Mouse (Mus musculus): ENCODE data around the gene Gm6096. TPM values are rescaled to one million over a fixed set of nuclear protein-coding genes. Genes with fewer than 3 reads are reported as not detected.

Gene Gm6096
- polyA plus RNA-seq, 1 experiment, result not detected

DNA sequence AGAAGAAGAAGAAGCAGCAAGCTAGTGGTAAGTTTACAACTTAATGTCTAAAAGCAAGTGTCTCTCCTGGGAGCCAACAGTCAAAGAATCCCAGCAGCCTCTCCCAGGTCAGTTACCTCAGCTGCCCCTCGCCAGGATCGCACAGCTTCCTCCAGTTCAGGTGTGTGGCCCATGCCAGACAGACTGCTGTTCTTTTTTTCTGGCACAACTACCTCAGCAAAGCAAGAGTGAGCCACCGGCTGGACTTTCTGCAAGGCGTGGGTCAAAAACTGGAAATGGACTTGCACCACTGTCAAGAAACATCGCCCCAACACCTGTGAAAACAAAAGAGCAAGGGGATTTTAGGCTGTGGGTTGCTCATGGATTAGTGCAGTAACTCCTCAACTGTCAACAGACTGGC is 12.6 kb downstream of the Gm6096 start:
- H3K4me1 ChIP-seq (ENCODE audit: control insufficient read depth, insufficient read depth, insufficient read length, low read length), result peaks cover 25% of the 10 kb centered on the region
- peak overlapping the region; percentile 4; the same call in 1 of the 2 replicates for H3K27ac ChIP-seq (replicated peaks; ENCODE audit: low read depth, low read length)
- H3K4me3 ChIP-seq (ENCODE audit: insufficient read depth, low read depth, low read length), result no peak overlapping the region

DNA sequence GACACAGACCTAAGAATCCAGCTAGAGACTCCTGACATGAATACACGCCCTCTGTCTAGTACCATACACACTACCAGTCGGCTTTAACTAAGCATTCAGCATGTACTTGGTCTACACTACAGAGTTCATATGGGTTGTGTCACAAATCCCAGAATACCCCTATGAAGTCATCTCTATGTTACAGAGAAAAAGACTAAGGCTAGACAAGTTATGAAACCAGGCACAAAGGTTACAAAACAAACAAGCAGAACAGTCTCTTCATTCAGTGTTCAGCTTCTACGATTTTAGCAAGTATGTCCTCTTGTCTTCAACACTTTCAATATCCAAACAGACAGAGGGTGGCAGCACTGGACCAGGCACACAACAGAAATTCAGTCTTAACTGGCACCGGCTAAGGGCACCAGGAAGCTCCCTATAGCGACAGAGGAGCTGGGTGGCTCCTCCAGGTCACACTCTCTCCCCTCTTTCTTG is 15.1 kb downstream of the Gm6096 start:
- Histone ChIP-seq H3K4me1 (ENCODE audit: control insufficient read depth, insufficient read depth, insufficient read length, low read length) (peaks cover 25% of the 10 kb centered on the region), H3K4me3 (ENCODE audit: insufficient read depth, low read depth, low read length) (no peak overlapping the region), H3K27ac (replicated peaks; ENCODE audit: low read depth, low read length) (peak overlapping the region; percentile 96)

DNA sequence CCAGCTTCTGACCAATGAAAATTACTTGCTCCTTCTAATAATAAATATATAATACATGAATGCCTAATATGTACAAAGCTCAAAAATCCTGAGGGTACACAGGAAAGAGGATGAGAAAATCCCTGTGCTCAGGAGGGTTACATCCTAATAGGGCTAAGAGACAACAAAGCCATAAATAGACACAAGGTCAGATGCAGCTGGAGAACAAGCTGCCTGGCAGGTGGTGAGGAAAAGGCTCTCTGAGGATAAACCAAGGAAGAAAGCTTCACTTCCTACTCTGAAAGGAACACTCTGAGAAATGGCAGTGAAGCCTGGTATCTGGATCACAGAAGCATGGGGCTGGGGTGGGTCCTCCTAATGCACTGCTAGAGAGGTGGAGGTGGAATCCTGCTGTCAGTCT is 15.6 kb downstream of the Gm6096 start:
- Histone ChIP-seq H3K4me1 (ENCODE audit: control insufficient read depth, insufficient read depth, insufficient read length, low read length) (peaks cover 25% of the 10 kb centered on the region), H3K27ac (replicated peaks; ENCODE audit: low read depth, low read length) (peak overlapping the region; percentile 96), H3K4me3 (ENCODE audit: insufficient read depth, low read depth, low read length) (no peak overlapping the region)

DNA sequence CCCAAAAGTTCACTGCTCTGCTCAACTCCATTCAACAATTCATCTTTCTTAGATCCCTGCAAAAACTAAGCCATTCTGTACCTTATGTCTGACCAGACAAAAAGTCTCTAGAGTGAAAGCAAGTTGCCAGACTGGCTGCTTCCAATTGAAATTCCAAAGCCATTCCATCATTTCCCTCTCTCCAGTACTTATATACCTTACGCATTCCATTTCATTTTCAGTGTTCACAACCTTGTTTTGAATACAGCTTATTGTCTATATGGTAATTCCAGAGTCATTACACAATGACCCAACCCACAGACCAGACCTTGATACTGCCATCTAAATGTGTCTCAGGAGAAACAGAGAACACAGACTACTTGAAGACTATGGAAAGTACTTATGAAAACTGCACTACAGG is 17.6 kb downstream of the Gm6096 start:
- peak overlapping the region; percentile 69 for H3K27ac ChIP-seq (replicated peaks; ENCODE audit: low read depth, low read length)
- H3K4me3 ChIP-seq (ENCODE audit: insufficient read depth, low read depth, low read length), result no peak overlapping the region
- H3K4me1 ChIP-seq (ENCODE audit: control insufficient read depth, insufficient read depth, insufficient read length, low read length), result peaks cover 26% of the 10 kb centered on the region

DNA sequence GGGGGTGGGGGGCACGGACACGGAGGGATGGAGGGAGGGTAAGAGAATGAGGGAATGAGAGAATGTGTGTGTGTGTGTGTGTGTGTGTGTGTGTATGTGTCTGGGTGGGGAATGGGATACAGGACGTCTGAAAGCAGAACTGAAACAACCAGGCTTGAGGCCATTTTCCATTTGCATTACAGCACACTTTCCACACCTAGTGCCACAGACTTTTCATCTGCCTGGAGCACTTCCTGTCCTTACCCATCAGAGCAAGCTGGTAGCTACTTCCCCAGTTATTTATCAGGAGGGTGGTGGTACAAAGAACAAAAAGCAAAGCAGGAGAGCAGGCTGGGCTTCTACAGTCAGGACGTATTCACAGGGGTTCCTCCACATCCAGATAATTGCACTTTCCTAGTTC is 21.6 kb downstream of the Gm6096 start:
- H3K4me3 ChIP-seq (ENCODE audit: insufficient read depth, low read depth, low read length), result no peak overlapping the region
- peak overlapping the region; percentile 0; the same call in 1 of the 2 replicates for H3K27ac ChIP-seq (replicated peaks; ENCODE audit: low read depth, low read length)

DNA sequence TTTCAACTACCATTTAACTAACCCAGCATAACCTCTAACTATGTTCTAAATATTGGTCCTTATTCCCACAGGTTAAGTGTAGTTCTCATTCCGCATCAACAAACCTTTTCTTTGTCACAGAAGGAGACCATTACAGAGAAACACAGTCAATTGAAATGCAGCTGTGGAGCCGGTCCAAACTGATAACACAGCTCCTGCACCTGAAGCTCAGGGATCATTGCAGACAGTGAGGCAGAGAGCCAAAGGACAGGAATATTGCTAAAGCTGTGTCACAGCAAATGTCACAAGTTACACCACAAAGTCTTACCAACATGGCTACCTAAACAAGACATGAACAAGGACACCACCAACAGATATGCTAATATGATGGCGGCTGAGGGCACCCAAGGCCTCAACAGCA is 25.2 kb downstream of the Gm6096 start:
- Histone ChIP-seq H3K4me3 (ENCODE audit: insufficient read depth, low read depth, low read length) (no peak overlapping the region), H3K27ac (replicated peaks; ENCODE audit: low read depth, low read length) (0 out of 2 replicates have a peak overlapping the region, but pooled peaks have one; percentile 29), H3K4me1 (ENCODE audit: control insufficient read depth, insufficient read depth, insufficient read length, low read length) (peaks cover 10% of the 10 kb centered on the region; the same call in 1 of the 2 replicates)

More for the DNA sequence above, 21.6 kb downstream of the Gm6096 start:
- peaks cover 13% of the 10 kb centered on the region for H3K4me1 ChIP-seq (ENCODE audit: control insufficient read depth, insufficient read depth, insufficient read length, low read length)

DNA sequence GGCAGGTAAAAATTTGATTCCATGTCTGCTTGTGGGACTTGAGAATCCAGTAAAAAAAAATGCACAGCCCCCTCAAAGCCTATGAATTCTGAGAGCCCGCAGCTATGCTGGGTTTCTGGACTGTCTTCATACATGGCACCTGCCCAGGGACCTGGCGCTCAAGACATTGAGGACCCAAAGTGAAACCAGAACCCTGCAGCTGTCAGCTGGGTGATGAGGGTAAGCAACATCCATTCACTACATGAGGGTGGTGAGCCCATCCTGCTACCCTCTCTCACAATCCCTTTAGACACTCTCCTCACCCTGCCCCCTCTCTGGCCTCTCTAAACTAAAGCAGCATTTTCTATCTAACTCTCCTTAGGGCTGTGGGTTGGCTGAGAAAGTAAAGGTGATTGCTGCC is 26.8 kb downstream of the Gm6096 start:
- peaks cover 12% of the 10 kb centered on the region for H3K4me1 ChIP-seq (ENCODE audit: control insufficient read depth, insufficient read depth, insufficient read length, low read length)
- no peak overlapping the region for H3K27ac ChIP-seq (replicated peaks; ENCODE audit: low read depth, low read length)
- no peak overlapping the region for H3K4me3 ChIP-seq (ENCODE audit: insufficient read depth, low read depth, low read length)

DNA sequence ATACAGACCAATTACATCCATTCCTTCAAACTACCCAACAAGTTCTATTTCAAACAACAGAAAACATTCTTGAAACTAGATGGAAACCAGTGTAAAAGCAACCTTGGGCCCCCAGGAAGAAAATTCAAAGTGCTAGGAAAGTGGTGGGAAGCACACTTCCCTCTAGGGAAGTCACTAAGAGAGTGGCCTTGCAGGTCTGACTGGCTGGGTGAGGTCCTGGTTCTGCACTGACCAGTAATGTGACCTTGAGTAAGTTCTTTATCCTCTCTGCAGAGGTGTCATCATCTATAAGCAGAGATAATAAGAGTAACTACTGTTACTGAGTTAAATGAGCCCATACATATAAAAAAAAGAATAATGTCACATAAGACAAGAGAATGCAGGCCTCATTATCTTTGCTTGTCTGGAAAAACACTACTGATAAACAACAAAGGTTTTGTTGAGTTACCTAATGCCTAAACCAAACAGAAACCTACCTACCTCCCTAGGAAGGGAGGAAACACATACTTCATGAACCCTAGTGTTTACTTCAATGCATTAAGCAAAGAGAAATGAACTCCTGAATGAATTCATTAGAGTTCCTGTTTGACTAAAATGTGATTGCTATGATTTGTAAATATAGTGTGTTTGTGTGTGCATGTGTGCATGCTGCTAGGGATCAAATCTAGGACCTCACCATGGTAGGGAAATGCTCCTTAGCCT is 39.8 kb downstream of the Gm6096 start:
- Histone ChIP-seq H3K4me3 (ENCODE audit: insufficient read depth, low read depth, low read length) (no peak overlapping the region), H3K27ac (replicated peaks; ENCODE audit: low read depth, low read length) (peak overlapping the region; percentile 91), H3K4me1 (ENCODE audit: control insufficient read depth, insufficient read depth, insufficient read length, low read length) (peaks cover 11% of the 10 kb centered on the region; the same call in 1 of the 2 replicates)

DNA sequence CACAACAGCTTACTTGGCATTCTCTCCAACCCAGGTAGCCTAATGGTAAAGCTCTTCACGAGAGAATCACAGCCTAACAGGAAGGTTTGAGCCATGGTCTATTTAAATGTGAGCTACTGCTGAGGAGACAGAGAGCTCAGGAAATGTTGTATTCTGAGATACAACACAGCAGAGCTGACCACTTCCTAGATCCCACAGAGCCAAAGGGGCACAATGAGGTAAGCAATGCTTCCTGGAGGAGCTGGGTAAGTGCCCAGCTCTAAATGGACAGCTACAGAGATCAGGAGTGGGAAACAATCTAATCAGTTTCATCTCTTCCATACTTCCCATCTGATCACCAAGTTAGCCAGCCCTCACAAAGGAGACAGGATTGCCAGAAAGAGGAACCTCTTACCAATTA is 40.4 kb downstream of the Gm6096 start:
- Histone ChIP-seq H3K4me3 (ENCODE audit: insufficient read depth, low read depth, low read length) (no peak overlapping the region), H3K27ac (replicated peaks; ENCODE audit: low read depth, low read length) (peak overlapping the region; percentile 91), H3K4me1 (ENCODE audit: control insufficient read depth, insufficient read depth, insufficient read length, low read length) (peaks cover 11% of the 10 kb centered on the region; the same call in 1 of the 2 replicates)

DNA sequence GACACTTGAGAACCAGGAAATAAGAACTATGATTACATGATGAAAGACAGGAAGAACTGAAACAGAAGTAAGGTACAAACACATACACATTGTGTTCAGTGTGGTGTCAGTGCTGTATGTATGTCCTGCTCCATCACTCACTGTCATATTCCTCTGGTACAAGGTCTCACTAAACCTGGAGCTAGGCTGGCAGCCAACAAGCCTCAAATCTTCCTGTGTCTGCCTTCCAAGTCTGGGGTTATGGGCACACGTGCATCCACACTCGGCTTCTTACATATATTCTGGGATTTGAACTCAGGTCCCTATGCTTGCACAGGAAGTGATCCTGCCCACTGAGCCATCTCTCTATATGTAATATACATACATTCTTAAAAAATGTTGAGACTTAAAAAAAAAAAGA is 41.8 kb downstream of the Gm6096 start:
- H3K4me3 ChIP-seq (ENCODE audit: insufficient read depth, low read depth, low read length), result no peak overlapping the region
- H3K4me1 ChIP-seq (ENCODE audit: control insufficient read depth, insufficient read depth, insufficient read length, low read length), result peaks cover 11% of the 10 kb centered on the region; the same call in 1 of the 2 replicates
- H3K27ac ChIP-seq (replicated peaks; ENCODE audit: low read depth, low read length), result 0 out of 2 replicates have a peak overlapping the region, but pooled peaks have one; percentile 1

DNA sequence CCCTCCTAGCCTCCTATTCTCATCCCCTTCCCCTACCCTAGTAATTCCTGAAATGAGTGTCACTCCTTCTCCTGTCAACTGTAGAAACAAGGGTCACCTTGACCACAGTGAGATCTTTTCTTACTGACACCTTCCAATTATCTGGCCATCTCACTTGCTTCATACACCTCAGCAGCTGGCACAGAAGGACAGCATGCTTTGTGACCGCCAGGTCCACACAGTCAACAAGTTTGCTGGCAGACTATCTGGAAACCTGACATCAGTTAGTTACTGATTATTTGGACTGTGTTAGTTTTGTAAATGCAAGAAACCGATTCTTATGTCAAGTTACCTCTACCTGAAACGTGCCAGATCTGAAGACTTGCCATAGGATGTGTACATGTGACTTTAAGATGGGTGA is 45.3 kb downstream of the Gm6096 start:
- no peak overlapping the region for H3K4me3 ChIP-seq (ENCODE audit: insufficient read depth, low read depth, low read length)
- peaks cover 23% of the 10 kb centered on the region for H3K4me1 ChIP-seq (ENCODE audit: control insufficient read depth, insufficient read depth, insufficient read length, low read length)
- H3K27ac ChIP-seq (replicated peaks; ENCODE audit: low read depth, low read length), result peak overlapping the region; percentile 51; the same call in 1 of the 2 replicates

DNA sequence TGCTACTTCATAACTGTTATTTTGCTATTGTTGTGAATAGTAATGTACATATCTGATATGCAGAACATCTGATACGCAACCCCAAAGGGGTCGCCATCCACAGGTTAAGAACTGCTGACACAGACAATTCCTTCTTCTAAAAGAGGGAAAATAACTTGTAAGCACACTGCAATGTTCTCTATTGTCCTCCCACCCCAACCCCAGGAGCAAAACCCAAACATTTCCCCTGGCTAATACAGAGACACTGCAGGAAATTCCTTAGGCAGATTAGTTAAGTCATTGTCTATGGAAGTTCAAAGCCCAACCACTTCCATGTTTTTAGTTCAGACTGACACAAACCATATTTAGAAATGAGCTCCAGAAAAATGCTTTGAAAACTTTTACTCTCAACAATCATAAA is 48.0 kb downstream of the Gm6096 start:
- Histone ChIP-seq H3K27ac (replicated peaks; ENCODE audit: low read depth, low read length) (no peak overlapping the region), H3K4me3 (ENCODE audit: insufficient read depth, low read depth, low read length) (no peak overlapping the region), H3K4me1 (ENCODE audit: control insufficient read depth, insufficient read depth, insufficient read length, low read length) (peaks cover 36% of the 10 kb centered on the region)

Other genes with a start within 250 kb of the Gm6096 start
- not detected in 2 replicates for gene Scgb2b27, start 237.1 kb upstream of the Gm6096 start, polyA plus RNA-seq (2012; ENCODE audit: insufficient read depth, insufficient read length, missing spikeins)
- gene Scgb1b27, start 229.6 kb upstream of the Gm6096 start, polyA plus RNA-seq (2012; ENCODE audit: insufficient read depth, insufficient read length, missing spikeins), result not detected in 2 replicates
- not detected in 2 replicates for gene Scgb1b30, start 155.6 kb upstream of the Gm6096 start, polyA plus RNA-seq (2012; ENCODE audit: insufficient read depth, insufficient read length, missing spikeins)
- gene Wtip, start 117.8 kb upstream of the Gm6096 start, polyA plus RNA-seq (2012; ENCODE audit: insufficient read depth, insufficient read length, missing spikeins), result 2.6 and 4.4 TPM in 2 replicates
- gene Uba2, start 81.4 kb upstream of the Gm6096 start, polyA plus RNA-seq (2012; ENCODE audit: insufficient read depth, insufficient read length, missing spikeins), result 39.0 and 39.9 TPM in 2 replicates
- gene Pdcd2l, start 54.4 kb upstream of the Gm6096 start, polyA plus RNA-seq (2012; ENCODE audit: insufficient read depth, insufficient read length, missing spikeins), result 11.5 and 22.8 TPM in 2 replicates
- gene Gpi1, start 20.7 kb upstream of the Gm6096 start, polyA plus RNA-seq (2012; ENCODE audit: insufficient read depth, insufficient read length, missing spikeins), result 1,085 and 1,523 TPM in 2 replicates
- 19.2 and 24.8 TPM in 2 replicates for gene 4931406P16Rik, start 62.5 kb downstream of the Gm6096 start, polyA plus RNA-seq (2012; ENCODE audit: insufficient read depth, insufficient read length, missing spikeins)
- 45.1 and 57.4 TPM in 2 replicates for gene Lsm14a, start 142.3 kb downstream of the Gm6096 start, polyA plus RNA-seq (2012; ENCODE audit: insufficient read depth, insufficient read length, missing spikeins)